7 mouse cellular contexts compared by ENCODE assay signal in the genomic region with DNA sequence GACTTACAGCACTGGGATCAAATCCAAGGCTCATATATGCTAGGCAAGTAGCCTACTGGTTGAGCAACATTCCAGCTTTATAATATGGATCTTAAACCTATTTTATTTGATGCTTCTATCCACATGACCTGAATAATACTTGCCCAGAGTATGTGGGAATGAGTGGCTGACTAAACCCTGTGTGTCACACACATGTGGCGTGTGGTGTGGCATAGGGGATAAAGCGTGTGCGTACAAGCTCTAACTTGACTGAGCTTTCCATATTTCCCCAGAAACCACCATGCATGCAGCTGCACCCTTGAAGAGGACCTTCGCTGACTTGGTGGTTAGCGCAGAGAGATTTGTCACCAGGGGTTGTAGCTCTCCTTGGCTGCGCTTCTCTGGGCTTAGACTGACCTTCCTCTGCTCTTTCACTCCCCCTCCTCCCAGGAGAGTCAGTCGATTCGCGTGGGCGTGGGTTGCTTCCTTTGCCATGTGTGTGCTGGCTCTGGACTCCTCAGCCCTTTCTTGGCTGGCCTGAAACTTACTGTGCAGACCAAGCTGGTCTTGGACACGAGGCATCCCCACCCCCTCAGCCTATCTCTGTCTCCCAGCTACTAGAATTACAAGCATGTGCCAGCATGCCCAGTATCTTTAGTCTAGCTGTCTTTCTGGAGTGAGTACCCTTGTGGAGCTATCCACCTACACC.
DNase-seq lines count a peak whose midpoint lies in the region; ATAC-seq and TF ChIP-seq lines count a peak whose summit lies in the region.

No protein-coding gene starts in this region.

- no peak overlapping the region; the same call in 1 of the 2 replicates for H3K4me2 ChIP-seq in embryonic facial prominence, embryonic 15.5 days (replicated peaks)
- peak overlapping the region; percentile 29 for H3K4me2 ChIP-seq in heart, embryonic 12.5 days
- H3K4me2 ChIP-seq in forebrain, embryonic 13.5 days = no peak overlapping the region

- TF ChIP-seq CTCF in olfactory bulb, adult 2 months (IDR thresholded peaks at IDR 0.05; ENCODE audit: insufficient read depth, low read depth, low read length) = no peak

- 56% methylated on average over 11 of the region's 11 CpGs for WGBS in embryonic facial prominence, embryonic 15.5 days
- WGBS in heart, embryonic 12.5 days = 54% methylated on average over 11 of the region's 11 CpGs
- 59% methylated on average over 11 of the region's 11 CpGs for WGBS in olfactory bulb, adult 2 months
- 80% methylated on average over 11 of the region's 11 CpGs for WGBS in forebrain, embryonic 13.5 days

- H3K9me3 ChIP-seq in embryonic facial prominence, embryonic 15.5 days (replicated peaks) = no peaks in the 10 kb centered on the region
- H3K9me3 ChIP-seq in heart, embryonic 12.5 days (replicated peaks) = no peaks in the 10 kb centered on the region
- H3K9me3 ChIP-seq in forebrain, embryonic 13.5 days (replicated peaks) = no peaks in the 10 kb centered on the region

- peak; percentile 36 for DNase-seq in lung, postnatal 10 days
- DNase-seq in lung, postnatal 4 days = no peak
- no peak for DNase-seq in layer of hippocampus, adult 18-20 months (ENCODE audit: low spot score in 2 of 2)

- TF ChIP-seq POLR2A in olfactory bulb, adult 2 months (IDR thresholded peaks at IDR 0.05; ENCODE audit: insufficient read depth, low read depth, low read length) = no peak

- H3K27ac ChIP-seq in embryonic facial prominence, embryonic 15.5 days (replicated peaks) = peak overlapping the region; percentile 79
- H3K27ac ChIP-seq in heart, embryonic 12.5 days (ENCODE audit: poor library complexity, severe bottlenecking) = peak overlapping the region; percentile 22; the same call in 1 of the 2 replicates
- 0 out of 2 replicates have a peak overlapping the region, but pooled peaks have one; percentile 4 for H3K27ac ChIP-seq in olfactory bulb, adult 2 months (ENCODE audit: insufficient read depth, low read depth, low read length)
- no peak overlapping the region for H3K27ac ChIP-seq in forebrain, embryonic 13.5 days

- no peak overlapping the region for H3K4me3 ChIP-seq in embryonic facial prominence, embryonic 15.5 days (replicated peaks)
- no peak overlapping the region for H3K4me3 ChIP-seq in heart, embryonic 12.5 days
- H3K4me3 ChIP-seq in olfactory bulb, adult 2 months (ENCODE audit: insufficient read depth, low read depth, low read length) = no peak overlapping the region
- no peak overlapping the region for H3K4me3 ChIP-seq in forebrain, embryonic 13.5 days

- H3K36me3 ChIP-seq in embryonic facial prominence, embryonic 15.5 days = no peaks in the 10 kb centered on the region
- H3K36me3 ChIP-seq in heart, embryonic 12.5 days = no peaks in the 10 kb centered on the region
- H3K36me3 ChIP-seq in forebrain, embryonic 13.5 days (ENCODE audit: poor library complexity, severe bottlenecking) = no peaks in the 10 kb centered on the region

- peaks cover 35% of the 10 kb centered on the region for H3K4me1 ChIP-seq in embryonic facial prominence, embryonic 15.5 days
- H3K4me1 ChIP-seq in heart, embryonic 12.5 days (replicated peaks) = peaks cover 43% of the 10 kb centered on the region
- H3K4me1 ChIP-seq in olfactory bulb, adult 2 months (ENCODE audit: control insufficient read depth, insufficient read depth, low read length) = peaks cover 16% of the 10 kb centered on the region
- peaks cover 5% of the 10 kb centered on the region; the same call in 1 of the 2 replicates for H3K4me1 ChIP-seq in forebrain, embryonic 13.5 days

- no peak overlapping the region for H3K9ac ChIP-seq in embryonic facial prominence, embryonic 15.5 days
- no peak overlapping the region for H3K9ac ChIP-seq in heart, embryonic 12.5 days
- H3K9ac ChIP-seq in forebrain, embryonic 13.5 days = no peak overlapping the region

- 0 out of 2 replicates have a peak, but pooled peaks have one; percentile 51 for ATAC-seq in embryonic facial prominence, embryonic 15.5 days (ENCODE audit: insufficient number of reproducible peaks, low FRiP score, low TSS enrichment, low read depth)
- peak; percentile 65; the same call in 1 of the 2 replicates for ATAC-seq in heart, embryonic 12.5 days (ENCODE audit: insufficient number of reproducible peaks, low FRiP score)
- no peak for ATAC-seq in forebrain, embryonic 13.5 days

- H3K27me3 ChIP-seq in embryonic facial prominence, embryonic 15.5 days = no peaks in the 10 kb centered on the region
- H3K27me3 ChIP-seq in heart, embryonic 12.5 days (replicated peaks) = no peaks in the 10 kb centered on the region
- no peaks in the 10 kb centered on the region for H3K27me3 ChIP-seq in forebrain, embryonic 13.5 days
